Mouse (Mus musculus) erythroblast, adult 5-6 weeks (primary cell): ENCODE data around the gene Map7d1. TPM values are rescaled to one million over a fixed set of nuclear protein-coding genes. Genes with fewer than 3 reads are reported as not detected.
"Not testable (repeated sequence)": the region's sequence is repeated elsewhere in the genome, so short reads cannot be mapped to it uniquely, and the experiment has no call there.

Experiments used
- ATAC-seq: replicated peaks from 2 replicates; pipeline ENCODE4 v1.8.0; 2016; ENCODE audit warnings: moderate number of reproducible peaks, mild to moderate bottlenecking, moderate TSS enrichment, inconsistent platforms; ENCODE audit not compliant: poor library complexity, low FRiP score, severe bottlenecking
- total RNA-seq, 2 experiments: library from RNA; stranded (forward) in 1 of 2; stranded (reverse) in 1 of 2; fragments of 150-400 nt in 1 of 2; fragments of 200-764, 138-1000 nt in 1 of 2; gene quantifications; 2 replicates each; pipeline versions ENCODE4 v1.2.3 to v1.2.4; 2015 to 2017; ENCODE audit warnings: low replicate concordance in 2 of 2

Map7d1 gene
- total RNA-seq, 2 experiments from 2014 or later: 3.3 to 7.7 TPM

- ATAC-seq: no peak
These were observed 7.8 kb downstream of the Map7d1 start for GRCm38 (mm10) chr4:126248261-126248868.

DNA sequence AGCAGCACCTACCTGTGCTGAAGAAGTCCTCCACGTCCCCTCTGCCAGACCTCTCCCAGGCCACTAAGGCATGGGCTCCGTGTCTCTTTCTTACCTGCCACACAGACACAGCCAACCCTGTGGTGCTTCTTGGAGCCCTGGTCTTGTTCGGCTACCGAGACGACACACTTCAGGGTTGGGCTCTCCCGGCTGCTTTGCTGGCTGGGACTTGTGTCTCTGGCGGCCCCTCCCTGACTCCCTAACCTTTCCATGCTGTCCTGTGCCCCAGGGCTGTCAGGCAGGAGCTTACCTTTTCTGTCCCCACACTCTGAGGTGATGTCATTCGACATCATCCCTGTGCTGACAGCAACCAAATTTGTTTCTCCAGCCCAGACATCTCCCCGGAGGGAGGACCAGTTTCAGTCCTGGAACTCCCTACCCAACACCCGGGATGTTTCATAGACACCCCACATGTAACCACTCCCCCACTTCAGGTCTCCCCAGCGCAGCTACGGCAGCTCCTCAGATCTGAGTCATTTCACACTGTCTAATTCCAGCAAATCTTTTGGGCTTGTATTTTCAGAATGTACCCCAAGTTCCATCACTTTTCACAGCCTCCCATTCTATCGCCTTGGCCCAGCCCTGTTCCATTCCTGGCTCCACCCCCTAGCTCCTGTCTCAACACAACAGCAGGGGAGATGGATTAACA is 9.8 kb downstream of the Map7d1 start:
- ATAC-seq: no peak

DNA sequence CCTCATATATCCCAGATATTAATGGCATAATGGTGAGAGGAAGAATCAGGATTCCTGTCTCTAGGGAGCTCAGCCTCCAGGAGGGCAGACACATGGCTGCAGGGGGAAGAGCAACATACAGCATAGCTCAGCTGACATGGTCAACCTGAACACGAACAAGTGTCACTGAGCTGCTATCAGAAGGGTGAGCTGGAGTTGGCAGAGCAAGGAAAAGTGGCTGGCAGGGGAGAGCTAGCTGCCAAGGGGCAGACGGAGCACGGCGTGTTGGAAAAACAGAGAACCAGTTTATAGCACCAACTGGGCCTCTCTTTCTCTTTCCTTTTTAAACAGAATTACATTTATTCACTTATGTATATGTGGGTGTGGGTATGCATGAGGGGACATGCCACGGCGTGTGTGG is 13.6 kb downstream of the Map7d1 start:
- ATAC-seq: no peak

- ATAC-seq: no peak
These were observed 14.2 kb downstream of the Map7d1 start for GRCm38 (mm10) chr4:126241956-126242355.

- no peak for ATAC-seq
These were observed 16.2 kb downstream of the Map7d1 start for GRCm38 (mm10) chr4:126239862-126240475.

DNA sequence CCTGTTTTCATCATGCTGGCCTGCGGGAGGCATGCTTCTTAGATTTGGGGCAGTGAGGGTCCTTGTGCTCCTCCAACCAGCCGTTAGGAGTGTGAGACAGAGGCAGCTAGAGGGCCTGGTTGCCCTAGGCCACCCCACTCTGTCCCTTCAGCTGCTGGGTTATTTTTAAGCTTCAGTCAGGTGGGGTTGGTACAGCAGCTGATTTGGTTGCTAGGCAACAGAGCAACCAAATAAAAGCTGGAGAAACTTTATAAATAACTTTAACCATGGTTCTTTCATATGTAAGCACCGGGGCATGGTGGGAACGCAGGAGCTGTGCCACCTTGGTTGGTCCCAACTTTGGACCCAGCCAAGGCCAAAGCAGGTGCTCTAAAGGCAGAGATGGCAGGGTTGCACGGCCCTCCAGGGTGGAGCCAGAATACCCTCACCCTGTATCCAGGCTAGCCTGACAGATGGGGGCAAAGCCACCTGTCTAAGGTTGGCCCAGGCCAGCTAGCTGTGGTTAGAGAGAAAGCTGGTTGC is 18.4 kb downstream of the Map7d1 start:
- no peak for ATAC-seq

GRCm38 (mm10) chr4:126236467-126237280 is 19.5 kb downstream of the Map7d1 start:
- no peak for ATAC-seq

- ATAC-seq: no peak
These were observed 21.0 kb downstream of the Map7d1 start for GRCm38 (mm10) chr4:126235191-126235590.

DNA sequence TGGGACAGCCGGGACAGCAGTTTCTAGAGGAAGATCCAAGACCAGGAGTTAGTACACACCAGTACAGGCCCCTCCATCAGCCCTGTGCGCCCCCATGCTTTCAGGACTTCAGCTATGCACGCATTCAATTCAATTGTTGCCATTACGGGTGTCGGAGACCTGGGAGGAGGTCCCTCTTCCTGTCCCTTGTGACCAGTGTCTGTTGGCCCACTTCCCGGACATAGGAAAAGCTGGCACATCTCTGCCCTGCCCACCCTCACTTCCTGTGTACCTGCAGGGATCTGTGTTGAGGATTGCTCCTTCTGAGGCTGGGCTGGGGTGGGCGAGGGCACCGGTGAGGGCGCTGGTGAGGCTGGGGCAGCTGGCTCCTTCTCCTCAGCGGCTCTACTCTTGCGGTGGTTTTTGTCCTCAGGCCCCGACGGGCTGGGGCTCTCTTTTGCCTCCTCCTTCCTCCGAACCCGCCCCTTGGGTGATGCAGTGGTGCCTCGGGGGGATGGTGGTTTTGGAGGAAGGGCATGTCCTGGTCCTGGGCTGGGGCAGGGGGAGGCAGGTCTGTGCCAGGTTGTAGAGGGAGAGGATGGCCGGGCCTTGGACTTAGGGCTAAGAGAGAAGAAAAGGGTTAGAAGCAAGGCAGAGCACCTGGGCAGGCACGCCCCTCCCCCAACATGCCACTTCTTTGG is 21.5 kb downstream of the Map7d1 start:
- no peak for ATAC-seq

- no peak for ATAC-seq
These were observed 22.4 kb downstream of the Map7d1 start for GRCm38 (mm10) chr4:126233676-126234308.

GRCm38 (mm10) chr4:126229900-126230299 is 26.2 kb downstream of the Map7d1 start:
- no peak for ATAC-seq

- no peak for ATAC-seq
These were observed 28.0 kb downstream of the Map7d1 start for GRCm38 (mm10) chr4:126228144-126228543.

DNA sequence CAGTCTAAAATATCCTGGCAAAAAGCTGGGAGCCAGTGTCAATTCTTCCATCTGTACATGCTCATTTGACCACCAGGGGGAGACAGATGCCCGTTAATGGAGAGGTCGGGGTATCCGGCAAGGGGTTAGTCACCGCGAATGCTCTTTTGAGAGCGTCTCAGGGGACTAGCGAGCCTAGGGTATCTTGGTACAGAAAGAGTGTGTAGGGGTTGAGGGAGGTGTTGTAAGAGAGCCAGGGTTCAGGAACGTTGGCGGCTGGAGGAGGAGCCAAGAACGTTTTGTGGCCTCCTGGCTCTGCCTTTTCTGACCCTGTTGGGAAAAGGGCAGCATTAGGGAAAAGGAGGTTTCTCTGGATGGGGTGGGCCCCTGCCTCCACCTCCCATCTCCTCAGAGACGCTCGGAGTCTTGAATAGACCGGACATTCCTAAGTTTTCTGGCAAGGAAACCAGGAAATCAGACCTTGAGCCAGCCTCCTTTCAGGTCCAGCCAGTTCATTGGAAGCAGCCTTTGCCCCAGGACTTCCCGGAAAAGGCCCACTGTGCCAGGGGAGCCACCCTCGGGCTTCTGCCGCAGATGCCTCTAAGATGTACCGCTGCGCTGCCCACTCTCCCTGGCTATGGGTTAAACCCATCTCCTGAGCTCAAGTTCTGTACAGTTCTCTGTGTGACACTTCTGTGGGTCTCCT is 28.9 kb downstream of the Map7d1 start:
- peak; percentile 86 for ATAC-seq

- peak; percentile 24; the same call in 1 of the 2 replicates for ATAC-seq
These were observed 29.5 kb downstream of the Map7d1 start for GRCm38 (mm10) chr4:126226640-126227039.

GRCm38 (mm10) chr4:126222631-126223030 is 33.5 kb downstream of the Map7d1 start:
- ATAC-seq: no peak

- no peak for ATAC-seq
These were observed 36.1 kb downstream of the Map7d1 start for GRCm38 (mm10) chr4:126220045-126220444.

DNA sequence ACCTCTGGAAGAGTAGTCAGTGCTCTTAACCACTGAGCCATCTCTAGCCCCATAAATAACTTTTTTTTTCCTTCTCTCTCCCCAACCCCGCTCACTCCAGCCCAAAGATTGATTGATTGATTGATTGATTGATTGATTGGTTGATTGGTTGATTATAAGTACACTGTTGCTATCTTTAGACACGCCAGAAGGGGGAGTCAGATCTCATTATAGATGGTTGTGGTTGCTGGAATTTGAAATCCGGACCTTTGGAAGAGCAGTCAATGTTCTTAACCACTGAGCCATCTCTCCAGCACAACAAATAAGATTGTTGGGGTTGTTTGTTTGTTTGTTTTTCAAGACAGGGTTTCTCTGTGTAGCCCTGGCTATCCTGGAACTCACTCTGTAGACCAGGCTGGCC is 36.6 kb downstream of the Map7d1 start:
- ATAC-seq: not testable (repeated sequence)

DNA sequence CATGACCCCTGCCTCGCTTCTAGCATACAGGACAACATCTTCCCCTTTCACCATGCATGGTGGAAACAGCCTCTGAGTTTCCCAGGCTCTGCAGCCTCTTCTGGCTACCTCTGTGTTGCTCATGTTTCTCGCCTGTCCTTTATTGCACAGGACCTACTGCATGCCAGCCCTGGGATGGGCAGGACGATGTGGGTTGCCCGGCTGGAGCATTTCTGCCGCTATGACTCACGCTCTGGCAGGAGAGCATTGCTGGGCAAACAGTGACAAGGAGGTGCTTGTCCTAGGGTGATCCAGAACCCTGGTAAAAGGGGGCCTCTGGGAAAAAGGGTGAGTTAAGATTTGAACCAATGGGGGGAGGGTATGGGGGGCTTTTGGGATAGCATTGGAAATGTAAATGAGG is 38.4 kb downstream of the Map7d1 start:
- ATAC-seq: no peak

DNA sequence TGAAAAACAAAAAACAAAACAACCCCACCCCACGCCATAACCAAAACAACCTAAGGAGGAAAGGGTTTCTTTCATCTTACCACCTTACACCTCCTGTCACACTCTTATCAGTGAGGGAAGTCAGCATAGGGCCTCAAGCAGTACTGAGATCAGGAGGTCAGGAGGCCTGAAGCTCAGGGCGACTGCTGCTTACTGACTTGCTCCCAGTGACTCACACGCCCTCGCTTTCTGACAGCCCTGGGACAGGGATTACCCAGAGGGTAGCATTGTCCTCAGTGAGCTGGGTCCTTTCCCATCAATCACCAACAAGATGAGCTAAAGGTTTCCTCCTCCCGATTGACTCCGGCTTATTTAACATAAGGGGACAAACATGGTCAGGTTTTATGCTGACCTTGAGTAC is 49.1 kb downstream of the Map7d1 start:
- no peak for ATAC-seq
